Mouse (Mus musculus) kidney, postnatal 0 days (tissue): ENCODE measurements around the gene Gm10322. TPM values are rescaled to one million over a fixed set of nuclear protein-coding genes. Genes with fewer than 3 reads are reported as not detected.
A peak's percentile ranks its signal among the peaks of the same experiment; 100 is the strongest.

Experiments used
- ATAC-seq: fragments of 200-750 bp; cut with Nextera tagmentation; replicated peaks from 2 replicates; pipeline ENCODE4 v1.8.0; 2017; ENCODE audit warnings: low read depth, moderate number of reproducible peaks, moderate TSS enrichment, moderate library complexity; ENCODE audit not compliant: low FRiP score
- DNase-seq: peaks from one replicate; pipeline ENCODE4 v3.0.0-alpha.2; 2016; ENCODE audit warnings: low spot score
- H3K27ac ChIP-seq: fragments of 300-500 bp; sonication (generic); 2 replicates; pipeline ENCODE4 v1.5.1; 2014; ENCODE audit warnings: mild to moderate bottlenecking
- H3K27me3 ChIP-seq: fragments of 300-500 bp; sonication (generic); 2 replicates; pipeline ENCODE4 v1.6.1; 2014; ENCODE audit warnings: low read length, mixed read lengths; ENCODE audit not compliant: insufficient read depth
- H3K36me3 ChIP-seq: fragments of 300-500 bp; sonication (generic); 2 replicates; pipeline ENCODE4 v1.6.1; 2014; ENCODE audit warnings: low read length, mixed read lengths; ENCODE audit not compliant: insufficient read depth
- H3K4me1 ChIP-seq: fragments of 300-500 bp; sonication (generic); replicated peaks from 2 replicates; pipeline ENCODE4 v1.6.1; 2014; ENCODE audit warnings: antibody characterized with exemption, low read length, mixed read lengths; ENCODE audit not compliant: insufficient read depth
- H3K4me2 ChIP-seq: fragments of 300-500 bp; sonication (generic); 2 replicates; pipeline ENCODE4 v1.6.1; 2014; ENCODE audit warnings: mild to moderate bottlenecking, low read length, moderate library complexity, mixed read lengths
- H3K4me3 ChIP-seq: fragments of 300-500 bp; sonication (generic); replicated peaks from 2 replicates; pipeline ENCODE4 v1.5.1; 2014; ENCODE audit warnings: low read depth, low read length
- H3K9ac ChIP-seq: fragments of 300-500 bp; sonication (generic); 2 replicates; pipeline ENCODE4 v1.6.1; 2014; ENCODE audit warnings: low read depth, low read length
- H3K9me3 ChIP-seq: fragments of 300-500 bp; sonication (generic); replicated peaks from 2 replicates; pipeline ENCODE4 v1.6.1; 2016; ENCODE audit warnings: low read length, inconsistent platforms, mixed read lengths
- CTCF ChIP-seq: IDR thresholded peaks from 2 replicates; pipeline ENCODE4 v1.5.1; 2016; ENCODE audit warnings: antibody characterized with exemption, low read depth, mild to moderate bottlenecking, moderate library complexity
- WGBS: fragments of 180-500 bp; shearing (Covaris S2); extraction: QIAGEN DNeasy Blood & Tissue Kit; methylation state at CpG from one replicate; pipeline ENCODE4 v1.1.7; 2014; 5-methylcytosine and 5-hydroxymethylcytosine counted together
- polyA plus RNA-seq: library from polyadenylated mRNA; unstranded; fragments of >200 nt; fragmentation: Nextera tagmentation; extraction: Ambion mirVana; gene quantifications from 2 replicates; pipeline ENCODE4 v1.2.1, GENCODE M21; 2015

Gene Gm10322
- polyA plus RNA-seq = 0.43 TPM in 1 of 2 replicates, not detected in the other

DNA sequence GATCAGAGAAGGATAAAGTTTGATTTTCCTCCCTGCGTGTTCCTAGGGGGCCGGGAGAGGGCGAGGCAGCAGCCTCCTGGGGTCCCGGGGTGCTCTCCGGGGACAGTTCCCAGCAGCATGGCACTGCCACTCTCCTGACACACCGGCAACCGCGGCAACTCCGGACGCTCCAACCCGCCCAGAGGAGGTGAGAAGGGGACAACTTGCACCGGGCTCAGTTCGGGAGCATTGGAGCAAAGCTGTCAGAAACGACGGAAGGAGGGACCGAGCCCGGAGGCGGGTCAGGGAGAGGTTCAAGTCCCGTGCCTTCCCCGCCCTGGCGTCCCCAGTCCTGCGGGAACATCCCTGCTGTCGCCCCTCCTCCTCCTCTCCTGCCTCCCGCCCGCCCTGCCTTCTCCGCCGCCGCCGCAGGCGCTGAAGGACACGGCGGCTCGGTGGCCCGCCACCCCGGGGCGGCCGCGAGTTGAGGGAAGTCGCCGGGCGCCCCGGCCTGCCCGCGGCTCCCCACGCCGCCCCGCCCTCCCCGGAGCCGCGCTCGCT, at the start of gene Gm10322:
Gene Gm10322, plus strand, starts transcription at position 83 of the 540 bp plus-strand sequence.
- no peaks in the 10 kb centered on the region for H3K27me3 ChIP-seq
- H3K4me3 ChIP-seq = peak within 1 kb of the TSS; percentile 70
- peak; percentile 35; the same call in 1 of the 2 replicates for TF ChIP-seq CTCF
- H3K4me2 ChIP-seq = peak within 1 kb of the TSS; percentile 67
- peak within 1 kb of the TSS; percentile 65 for H3K27ac ChIP-seq
- no peaks in the 10 kb centered on the region for H3K36me3 ChIP-seq
- ATAC-seq (peak; percentile 83), DNase-seq (peak; percentile 66)
- no peaks in the 10 kb centered on the region for H3K9me3 ChIP-seq
- H3K9ac ChIP-seq = peak within 1 kb of the TSS; percentile 76
- under 1% methylated on average over 42 of the region's 51 CpGs for WGBS
- H3K4me1 ChIP-seq = no peaks in the 10 kb centered on the region

DNA sequence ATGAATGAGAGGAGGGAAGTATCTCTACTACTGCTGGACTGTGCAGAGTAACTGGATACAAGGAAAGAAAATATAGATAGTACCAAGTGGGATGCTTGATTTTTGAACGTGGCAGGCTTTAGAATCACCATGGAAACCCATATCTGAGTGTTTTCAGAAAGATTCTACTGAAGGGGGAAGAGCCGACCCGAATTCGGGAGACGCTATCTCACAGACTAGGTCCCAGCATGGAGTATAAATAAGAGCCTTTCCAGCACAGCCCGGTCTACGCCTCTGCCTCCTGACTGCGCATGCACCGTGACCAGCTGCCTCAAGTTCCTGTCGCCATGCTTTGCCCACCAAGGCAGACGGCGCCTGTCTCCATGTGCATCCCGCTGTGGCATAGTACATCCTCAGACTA, 48.9 kb upstream of the Gm10322 start:
- no peak overlapping the region for H3K27ac ChIP-seq
- H3K4me2 ChIP-seq = no peak overlapping the region
- H3K27me3 ChIP-seq = no peaks in the 10 kb centered on the region
- peaks cover 10% of the 10 kb centered on the region; the same call in 1 of the 2 replicates for H3K4me1 ChIP-seq
- no peaks in the 10 kb centered on the region for H3K9me3 ChIP-seq
- DNase-seq = no peak
- H3K9ac ChIP-seq = no peak overlapping the region
- TF ChIP-seq CTCF = no peak
- no peak for ATAC-seq
- H3K4me3 ChIP-seq = no peak overlapping the region
- WGBS = 89% methylated on average over 13 of the region's 13 CpGs
- H3K36me3 ChIP-seq = no peaks in the 10 kb centered on the region

DNA sequence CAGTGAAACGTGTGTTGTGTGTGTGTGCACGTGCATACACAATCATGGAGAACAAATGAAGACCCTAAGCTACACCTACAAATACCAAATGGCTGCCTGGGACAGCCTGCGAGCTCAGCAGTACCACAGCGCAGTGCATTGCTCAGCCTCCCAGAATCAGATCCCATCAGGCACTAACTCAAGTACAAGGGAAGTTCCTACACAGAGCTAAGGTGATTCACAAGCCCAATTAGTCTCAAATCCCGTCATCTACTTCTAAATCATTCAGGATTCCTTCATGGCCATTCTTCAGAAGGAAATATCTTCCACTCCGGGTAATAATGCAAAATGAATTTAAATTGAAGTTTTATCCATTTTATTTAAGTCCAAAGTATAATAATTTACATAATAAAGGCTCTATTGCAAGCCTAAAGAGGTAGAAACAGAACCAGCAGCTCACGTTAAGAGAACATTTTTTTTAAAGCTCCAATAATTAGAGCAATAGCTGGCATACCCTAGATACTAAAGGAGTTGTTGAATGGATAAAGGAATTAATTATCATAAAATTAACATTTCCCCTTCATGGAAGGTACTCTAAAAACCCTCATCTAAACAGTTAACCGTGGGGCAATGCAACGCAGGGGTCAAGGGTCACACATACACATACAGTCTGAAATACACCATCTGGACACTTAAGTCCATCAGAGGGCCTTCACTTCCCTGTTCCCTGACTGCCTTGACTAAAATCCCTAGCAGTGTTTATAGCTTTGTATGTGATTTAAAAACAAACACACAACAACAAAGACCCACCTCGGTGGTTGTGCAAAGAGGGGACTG, 47.0 kb upstream of the Gm10322 start:
- Histone ChIP-seq H3K9me3 (no peaks in the 10 kb centered on the region; the same call in 1 of the 2 replicates), H3K27ac (no peak overlapping the region), H3K4me1 (peaks cover 10% of the 10 kb centered on the region; the same call in 1 of the 2 replicates), H3K36me3 (no peaks in the 10 kb centered on the region), H3K9ac (no peak overlapping the region), H3K4me2 (no peak overlapping the region), H3K27me3 (no peaks in the 10 kb centered on the region), H3K4me3 (no peak overlapping the region)
- DNase-seq (no peak), ATAC-seq (no peak)
- no peak for TF ChIP-seq CTCF
- 72% methylated on average over 10 of the region's 10 CpGs for WGBS

DNA sequence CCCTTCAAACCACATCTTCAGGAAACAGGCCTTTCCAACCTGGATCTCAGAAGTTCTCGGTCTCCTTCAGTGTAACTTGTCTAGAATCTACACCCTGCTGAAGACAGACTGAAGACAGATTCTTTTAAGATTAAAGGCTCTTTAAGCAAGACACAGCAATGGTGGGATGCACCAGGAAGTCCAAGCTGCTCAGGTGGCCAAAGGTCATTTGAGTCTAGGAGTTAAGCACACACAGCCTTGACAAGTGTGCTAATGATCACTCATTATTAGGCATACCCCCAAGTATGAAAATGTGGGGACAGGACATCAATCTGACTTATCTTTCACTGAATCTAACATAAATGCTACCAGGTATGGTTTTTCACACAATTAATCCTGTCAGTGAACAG, 46.4 kb upstream of the Gm10322 start:
- ATAC-seq (no peak), DNase-seq (no peak)
- no peak for TF ChIP-seq CTCF
- Histone ChIP-seq H3K27me3 (no peaks in the 10 kb centered on the region), H3K4me1 (peaks cover 10% of the 10 kb centered on the region; the same call in 1 of the 2 replicates), H3K27ac (no peak overlapping the region), H3K4me2 (no peak overlapping the region), H3K9me3 (no peaks in the 10 kb centered on the region; the same call in 1 of the 2 replicates), H3K36me3 (no peaks in the 10 kb centered on the region), H3K9ac (no peak overlapping the region), H3K4me3 (no peak overlapping the region)
- 85% methylated on average over 1 of the region's 1 CpGs for WGBS

DNA sequence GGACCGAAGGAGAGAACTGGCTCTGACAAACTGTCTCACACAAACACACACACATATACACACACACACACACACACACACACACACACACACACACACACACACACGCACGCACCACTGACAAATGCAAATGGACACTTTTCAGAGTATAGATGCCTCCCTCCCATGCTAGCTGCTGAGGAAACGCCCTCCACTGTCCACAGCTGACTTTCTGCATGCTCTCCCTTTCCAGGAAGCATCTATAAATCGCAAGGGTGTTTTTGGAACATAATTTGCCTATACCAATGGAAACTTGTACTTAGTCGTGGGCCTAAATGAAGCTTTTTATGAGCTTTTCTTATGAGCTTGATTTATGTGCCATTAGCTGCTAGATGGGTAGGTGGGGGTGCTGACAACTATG, 45.5 kb upstream of the Gm10322 start:
- TF ChIP-seq CTCF = no peak
- no peak overlapping the region for H3K9ac ChIP-seq
- H3K4me2 ChIP-seq = no peak overlapping the region
- no peaks in the 10 kb centered on the region for H3K27me3 ChIP-seq
- peak; percentile 46 for DNase-seq
- ATAC-seq = no peak
- no peaks in the 10 kb centered on the region for H3K36me3 ChIP-seq
- WGBS = 56% methylated on average over 6 of the region's 6 CpGs
- H3K4me3 ChIP-seq = no peak overlapping the region
- H3K27ac ChIP-seq = no peak overlapping the region
- H3K9me3 ChIP-seq = no peaks in the 10 kb centered on the region; the same call in 1 of the 2 replicates
- H3K4me1 ChIP-seq = peaks cover 10% of the 10 kb centered on the region; the same call in 1 of the 2 replicates

DNA sequence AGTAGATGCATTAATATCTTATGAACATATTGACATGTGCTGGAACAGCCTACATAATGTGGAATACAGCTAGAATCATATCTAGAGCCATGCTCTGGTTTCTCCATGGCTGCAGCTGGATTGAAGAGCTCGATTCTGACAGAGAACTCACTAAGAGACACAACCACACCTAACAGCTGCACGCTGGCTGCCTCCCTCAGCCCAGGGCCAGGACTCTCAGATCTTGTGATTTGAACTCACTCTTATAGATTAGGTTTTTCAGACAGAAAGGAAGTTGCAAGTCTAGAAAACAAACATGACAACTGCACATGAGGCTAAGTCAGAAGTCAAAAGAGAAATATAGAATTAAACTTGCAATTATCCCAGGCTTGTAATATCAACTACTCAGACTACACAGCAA, 45.1 kb upstream of the Gm10322 start:
- Histone ChIP-seq H3K9ac (no peak overlapping the region), H3K4me1 (peaks cover 10% of the 10 kb centered on the region; the same call in 1 of the 2 replicates), H3K9me3 (no peaks in the 10 kb centered on the region; the same call in 1 of the 2 replicates), H3K27me3 (no peaks in the 10 kb centered on the region), H3K36me3 (no peaks in the 10 kb centered on the region), H3K27ac (no peak overlapping the region), H3K4me2 (no peak overlapping the region), H3K4me3 (no peak overlapping the region)
- 54% methylated on average over 2 of the region's 2 CpGs for WGBS
- TF ChIP-seq CTCF = no peak
- DNase-seq = no peak
- ATAC-seq = no peak
